Mouse (Mus musculus) forebrain, embryonic 15.5 days (tissue): ENCODE results near the gene Hdac4. TPM values are rescaled to one million over a fixed set of nuclear protein-coding genes. Genes with fewer than 3 reads are reported as not detected.

Experiments
- ATAC-seq: fragments of 200-750 bp; cut with Nextera tagmentation; replicated peaks from 2 replicates; pipeline ENCODE4 v1.8.0; 2017; ENCODE audit warnings: mild to moderate bottlenecking, moderate TSS enrichment, moderate library complexity
- H3K27ac ChIP-seq: fragments of 300-500 bp; sonication (generic); replicated peaks from 2 replicates; pipeline ENCODE4 v1.5.1; 2015; ENCODE audit warnings: mild to moderate bottlenecking, inconsistent platforms
- H3K27me3 ChIP-seq: fragments of 300-500 bp; sonication (generic); 2 replicates; pipeline ENCODE4 v1.6.1; 2015; ENCODE audit warnings: inconsistent platforms
- H3K36me3 ChIP-seq: fragments of 300-500 bp; sonication (generic); 2 replicates; pipeline ENCODE4 v1.6.1; 2015; ENCODE audit warnings: mild to moderate bottlenecking, inconsistent platforms
- H3K4me1 ChIP-seq: fragments of 300-500 bp; sonication (generic); 2 replicates; pipeline ENCODE4 v1.6.1; 2015; ENCODE audit warnings: inconsistent platforms
- H3K4me2 ChIP-seq: fragments of 300-500 bp; sonication (generic); replicated peaks from 2 replicates; pipeline ENCODE4 v1.6.1; 2015; ENCODE audit warnings: mild to moderate bottlenecking, inconsistent platforms
- H3K4me3 ChIP-seq: fragments of 300-500 bp; sonication (generic); 2 replicates; pipeline ENCODE4 v1.5.1; 2015; ENCODE audit warnings: mild to moderate bottlenecking, inconsistent platforms
- H3K9ac ChIP-seq: fragments of 300-500 bp; sonication (generic); replicated peaks from 2 replicates; pipeline ENCODE4 v1.6.1; 2015; ENCODE audit warnings: mild to moderate bottlenecking, inconsistent platforms
- H3K9me3 ChIP-seq: fragments of 300-500 bp; sonication (generic); 2 replicates; pipeline ENCODE4 v1.6.1; 2016; ENCODE audit warnings: inconsistent platforms
- WGBS: fragments of 180-500 bp; shearing (Covaris S2); methylation state at CpG from one replicate; pipeline ENCODE4 v1.1.7; 2015; ENCODE audit warnings: mixed read lengths; 5-methylcytosine and 5-hydroxymethylcytosine counted together
- polyA plus RNA-seq: library from polyadenylated mRNA; unstranded; fragments of >200 nt; fragmentation: Nextera tagmentation; extraction: Ambion mirVana; gene quantifications from 2 replicates; pipeline ENCODE4 v1.2.1, GENCODE M21; 2015

Gene Hdac4
- polyA plus RNA-seq, 1 experiment from 2014 or later = 31.9 TPM

- 52% methylated on average over 3 of the region's 3 CpGs for WGBS
- Histone ChIP-seq H3K27ac (no peak overlapping the region), H3K9ac (no peak overlapping the region), H3K9me3 (no peaks in the 10 kb centered on the region), H3K4me1 (peaks cover 46% of the 10 kb centered on the region), H3K27me3 (no peaks in the 10 kb centered on the region), H3K36me3 (no peaks in the 10 kb centered on the region), H3K4me3 (no peak overlapping the region), H3K4me2 (peak overlapping the region; percentile 74; the same call in 1 of the 2 replicates)
- ATAC-seq = no peak
These were observed 18.3 kb downstream of the Hdac4 start for GRCm38 (mm10) chr1:92177196-92177595.

- H3K4me1 ChIP-seq = peaks cover 50% of the 10 kb centered on the region
- H3K27me3 ChIP-seq = no peaks in the 10 kb centered on the region
- 93% methylated on average over 6 of the region's 6 CpGs for WGBS
- no peak overlapping the region for H3K9ac ChIP-seq
- H3K36me3 ChIP-seq = no peaks in the 10 kb centered on the region
- no peak overlapping the region for H3K4me3 ChIP-seq
- ATAC-seq = no peak
- H3K4me2 ChIP-seq = no peak overlapping the region
- H3K9me3 ChIP-seq = no peaks in the 10 kb centered on the region
- no peak overlapping the region for H3K27ac ChIP-seq
These were observed 20.2 kb downstream of the Hdac4 start for GRCm38 (mm10) chr1:92175266-92175665.

GRCm38 (mm10) chr1:92174898-92175255 lies 20.6 kb downstream of the Hdac4 start:
- Histone ChIP-seq H3K36me3 (no peaks in the 10 kb centered on the region), H3K4me2 (no peak overlapping the region), H3K9ac (no peak overlapping the region), H3K27ac (no peak overlapping the region), H3K9me3 (no peaks in the 10 kb centered on the region), H3K27me3 (no peaks in the 10 kb centered on the region), H3K4me1 (peaks cover 50% of the 10 kb centered on the region), H3K4me3 (no peak overlapping the region)
- 89% methylated on average over 5 of the region's 5 CpGs for WGBS
- no peak for ATAC-seq

- no peak overlapping the region for H3K9ac ChIP-seq
- H3K27me3 ChIP-seq = no peaks in the 10 kb centered on the region
- no peak overlapping the region for H3K4me2 ChIP-seq
- H3K27ac ChIP-seq = no peak overlapping the region
- no peak for ATAC-seq
- H3K4me1 ChIP-seq = peaks cover 50% of the 10 kb centered on the region
- H3K9me3 ChIP-seq = no peaks in the 10 kb centered on the region
- WGBS = 40% methylated on average over 3 of the region's 3 CpGs
- no peak overlapping the region for H3K4me3 ChIP-seq
- no peaks in the 10 kb centered on the region for H3K36me3 ChIP-seq
These were observed 21.1 kb downstream of the Hdac4 start for GRCm38 (mm10) chr1:92174251-92174897.

GRCm38 (mm10) chr1:92170616-92171235 lies 24.8 kb downstream of the Hdac4 start:
- no peak for ATAC-seq
- WGBS = 88% methylated on average over 5 of the region's 5 CpGs
- Histone ChIP-seq H3K9me3 (no peaks in the 10 kb centered on the region), H3K36me3 (no peaks in the 10 kb centered on the region), H3K4me3 (no peak overlapping the region), H3K27ac (no peak overlapping the region), H3K4me1 (peaks cover 34% of the 10 kb centered on the region), H3K9ac (no peak overlapping the region), H3K4me2 (no peak overlapping the region), H3K27me3 (no peaks in the 10 kb centered on the region)

- H3K4me1 ChIP-seq = peaks cover 37% of the 10 kb centered on the region
These were observed 25.8 kb downstream of the Hdac4 start for GRCm38 (mm10) chr1:92169776-92170055.

GRCm38 (mm10) chr1:92168900-92169775 lies 26.4 kb downstream of the Hdac4 start:
- H3K9me3 ChIP-seq = no peaks in the 10 kb centered on the region
- no peak overlapping the region for H3K4me2 ChIP-seq
- H3K4me1 ChIP-seq = peaks cover 41% of the 10 kb centered on the region
- no peak overlapping the region for H3K4me3 ChIP-seq
- ATAC-seq = no peak
- H3K36me3 ChIP-seq = no peaks in the 10 kb centered on the region
- H3K27me3 ChIP-seq = no peaks in the 10 kb centered on the region
- no peak overlapping the region for H3K27ac ChIP-seq
- no peak overlapping the region for H3K9ac ChIP-seq
- 92% methylated on average over 4 of the region's 4 CpGs for WGBS

More at GRCm38 (mm10) chr1:92169776-92170055, 25.8 kb downstream of the Hdac4 start:
- ATAC-seq = no peak
- Histone ChIP-seq H3K36me3 (no peaks in the 10 kb centered on the region), H3K9me3 (no peaks in the 10 kb centered on the region), H3K9ac (no peak overlapping the region), H3K27ac (no peak overlapping the region), H3K4me3 (no peak overlapping the region), H3K27me3 (no peaks in the 10 kb centered on the region), H3K4me2 (no peak overlapping the region)

- no peak for ATAC-seq
- Histone ChIP-seq H3K4me1 (peaks cover 29% of the 10 kb centered on the region), H3K9me3 (no peaks in the 10 kb centered on the region), H3K36me3 (no peaks in the 10 kb centered on the region), H3K27me3 (no peaks in the 10 kb centered on the region), H3K27ac (no peak overlapping the region), H3K9ac (no peak overlapping the region), H3K4me3 (no peak overlapping the region), H3K4me2 (no peak overlapping the region)
- WGBS = 84% methylated on average over 1 of the region's 1 CpGs
These were observed 31.6 kb downstream of the Hdac4 start for GRCm38 (mm10) chr1:92163932-92164331.

GRCm38 (mm10) chr1:92159804-92160203 lies 35.7 kb downstream of the Hdac4 start:
- Histone ChIP-seq H3K4me3 (no peak overlapping the region), H3K27ac (no peak overlapping the region), H3K9me3 (no peaks in the 10 kb centered on the region), H3K4me1 (peaks cover 11% of the 10 kb centered on the region), H3K36me3 (no peaks in the 10 kb centered on the region), H3K4me2 (no peak overlapping the region), H3K9ac (no peak overlapping the region), H3K27me3 (no peaks in the 10 kb centered on the region)
- WGBS = 90% methylated on average over 4 of the region's 4 CpGs
- no peak for ATAC-seq

- H3K27ac ChIP-seq = no peak overlapping the region
- no peak overlapping the region for H3K9ac ChIP-seq
- H3K27me3 ChIP-seq = no peaks in the 10 kb centered on the region
- H3K4me3 ChIP-seq = no peak overlapping the region
- peaks cover 6% of the 10 kb centered on the region; the same call in 1 of the 2 replicates for H3K36me3 ChIP-seq
- no peaks in the 10 kb centered on the region for H3K9me3 ChIP-seq
- peaks cover 5% of the 10 kb centered on the region for H3K4me1 ChIP-seq
- H3K4me2 ChIP-seq = no peak overlapping the region
- 79% methylated on average over 1 of the region's 1 CpGs for WGBS
- ATAC-seq = no peak
These were observed 45.3 kb downstream of the Hdac4 start for GRCm38 (mm10) chr1:92150201-92150600.

- peaks cover 6% of the 10 kb centered on the region; the same call in 1 of the 2 replicates for H3K36me3 ChIP-seq
- ATAC-seq = no peak
- peaks cover 16% of the 10 kb centered on the region for H3K4me1 ChIP-seq
- H3K9ac ChIP-seq = no peak overlapping the region
- WGBS = 100% methylated on average over 1 of the region's 1 CpGs
- H3K27me3 ChIP-seq = no peaks in the 10 kb centered on the region
- H3K27ac ChIP-seq = no peak overlapping the region
- H3K4me2 ChIP-seq = no peak overlapping the region
- no peaks in the 10 kb centered on the region for H3K9me3 ChIP-seq
- no peak overlapping the region for H3K4me3 ChIP-seq
These were observed 47.0 kb downstream of the Hdac4 start for GRCm38 (mm10) chr1:92148527-92148926.

- no peak overlapping the region for H3K4me3 ChIP-seq
- no peak overlapping the region for H3K27ac ChIP-seq
- peaks cover 31% of the 10 kb centered on the region for H3K4me1 ChIP-seq
- H3K36me3 ChIP-seq = peaks cover 6% of the 10 kb centered on the region; the same call in 1 of the 2 replicates
- H3K4me2 ChIP-seq = no peak overlapping the region
- no peak for ATAC-seq
- H3K27me3 ChIP-seq = no peaks in the 10 kb centered on the region
- no peak overlapping the region for H3K9ac ChIP-seq
- H3K9me3 ChIP-seq = no peaks in the 10 kb centered on the region
- WGBS = 84% methylated on average over 6 of the region's 6 CpGs
These were observed 50.5 kb downstream of the Hdac4 start for GRCm38 (mm10) chr1:92144868-92145534.
